Mouse (Mus musculus): ENCODE measurements around the gene Tmx4.

DNA sequence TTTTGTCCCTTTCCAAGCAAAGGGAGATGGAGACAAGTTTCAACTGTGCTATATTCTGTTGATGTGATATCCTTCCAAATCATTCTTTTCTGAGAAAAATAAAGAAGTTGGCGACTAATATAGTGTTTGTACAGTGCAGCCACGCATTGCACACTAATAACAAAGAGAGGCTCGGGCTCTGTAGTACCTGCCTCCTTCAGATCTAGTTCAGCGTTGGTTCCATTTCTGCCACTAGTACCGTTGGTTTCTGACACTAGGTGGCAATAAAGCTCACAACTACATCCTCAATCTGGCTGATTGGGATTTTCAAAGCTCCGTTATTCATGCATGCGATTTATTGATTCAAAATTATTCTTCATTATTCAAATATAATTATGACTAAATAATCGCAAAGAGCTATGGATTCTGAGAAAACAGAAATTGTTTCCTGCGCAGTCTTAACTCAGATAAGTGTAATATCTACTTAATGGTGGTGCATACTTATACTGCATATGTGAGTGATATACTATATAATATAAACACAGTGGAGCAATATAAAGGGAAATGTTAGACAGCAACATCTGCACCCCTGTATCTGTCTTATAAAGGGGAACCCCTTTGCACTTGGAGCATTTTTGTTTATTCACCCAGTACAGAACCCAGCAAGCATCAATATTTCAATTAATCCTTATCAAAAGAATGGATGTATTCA, 37.5 kb upstream of the Tmx4 start:
- TF ChIP-seq POLR2A (IDR thresholded peaks at IDR 0.05; ENCODE audit: borderline replicate concordance, low read depth, low read length) (no peak), CTCF (IDR thresholded peaks at IDR 0.05; ENCODE audit: low read depth, low read length) (no peak)
